ENCODE assay signal across 8 mouse cellular contexts in the genomic region with DNA sequence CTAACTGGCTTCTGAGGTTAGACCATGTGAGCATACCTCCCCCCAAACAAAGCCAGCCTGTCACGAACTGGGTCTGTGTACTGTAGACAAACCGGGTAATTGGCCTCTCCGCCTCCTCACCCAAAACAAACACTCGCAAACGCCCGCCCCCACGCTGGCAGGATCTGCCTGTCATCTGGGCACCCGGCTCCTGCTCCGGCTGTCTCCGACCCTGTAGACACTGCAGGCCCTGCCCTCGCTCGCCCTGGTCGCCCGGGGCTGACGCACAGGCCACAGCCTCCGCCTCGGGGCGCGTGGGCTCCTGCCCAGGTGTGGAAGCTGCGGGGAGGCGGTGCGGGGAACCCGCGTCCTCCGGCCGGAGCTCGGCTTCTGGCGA. TPM values are rescaled to one million over a fixed set of nuclear protein-coding genes. Genes with fewer than 3 reads are reported as not detected.
DNase-seq lines count a peak whose midpoint lies in the region; ATAC-seq and TF ChIP-seq lines count a peak whose summit lies in the region.

A gene (plus strand): TSS at position 202 of the 376 bp plus-strand sequence.

- H3K9me3 ChIP-seq in ES-Bruce4 (replicated peaks; ENCODE audit: control insufficient read depth, insufficient read depth, low read length, poor library complexity, severe bottlenecking) = no peaks in the 10 kb centered on the region

- H3K36me3 ChIP-seq in ES-Bruce4 (ENCODE audit: control insufficient read depth, insufficient read depth, low read length, poor library complexity, severe bottlenecking) = no peaks in the 10 kb centered on the region

- TF ChIP-seq CTCF in ES-Bruce4 (IDR thresholded peaks at IDR 0.05; ENCODE audit: low read depth, low read length) = no peak
- no peak for TF ChIP-seq CTCF in embryonic fibroblast, embryonic 13.5 days (IDR thresholded peaks at IDR 0.05; ENCODE audit: borderline replicate concordance, insufficient read depth, low read length)

- TF ChIP-seq POLR2A in ES-Bruce4 (IDR thresholded peaks at IDR 0.05; ENCODE audit: insufficient read depth, low read length) = no peak
- TF ChIP-seq POLR2A in embryonic fibroblast, embryonic 13.5 days (IDR thresholded peaks at IDR 0.05; ENCODE audit: low read depth, low read length) = 0 out of 2 replicates have a peak, but pooled peaks have one; percentile 35

- TF ChIP-seq EP300 in ES-Bruce4 (IDR thresholded peaks at IDR 0.05; ENCODE audit: insufficient read depth, low read depth, low read length) = no peak

- ATAC-seq in monocyte, adult 5-6 weeks (replicated peaks; ENCODE audit: insufficient number of reproducible peaks, low FRiP score, low TSS enrichment, poor library complexity, severe bottlenecking) = no peak

- peak within 1 kb of the TSS; percentile 52 for H3K4me3 ChIP-seq in ES-Bruce4 (ENCODE audit: low read depth, low read length)
- peak within 1 kb of the TSS; percentile 61 for H3K4me3 ChIP-seq in embryonic fibroblast, embryonic 13.5 days (ENCODE audit: insufficient read depth, low read length)

- peak within 1 kb of the TSS; percentile 63 for H3K9ac ChIP-seq in ES-Bruce4 (ENCODE audit: low read depth, poor library complexity, severe bottlenecking)

- no peak within 1 kb of the TSS for H3K27ac ChIP-seq in ES-Bruce4 (ENCODE audit: insufficient read depth, low read length)
- H3K27ac ChIP-seq in embryonic fibroblast, embryonic 13.5 days (ENCODE audit: insufficient read depth, low read length) = peak within 1 kb of the TSS; percentile 10; the same call in 1 of the 2 replicates

- DNase-seq in adrenal gland, postnatal 36 days = peak; percentile 88 to 91
- DNase-seq in heart, postnatal 4 days = peak; percentile 48
- DNase-seq in layer of hippocampus, adult 8-10 months (ENCODE audit: low spot score in 2 of 2) = peak; percentile 55 to 69
- DNase-seq in lung, adult 18-20 months = peak; percentile 77 to 84
- DNase-seq in retina, postnatal 1 day = peak; percentile 84

- peaks cover under 1% of the 10 kb centered on the region for H3K4me1 ChIP-seq in ES-Bruce4 (ENCODE audit: control insufficient read depth, insufficient read depth, low read length)
- H3K4me1 ChIP-seq in embryonic fibroblast, embryonic 13.5 days (ENCODE audit: control insufficient read depth, insufficient read depth, low read length) = peaks cover 12% of the 10 kb centered on the region

- H3K27me3 ChIP-seq in ES-Bruce4 (ENCODE audit: control insufficient read depth, insufficient read depth, low read length, poor library complexity, severe bottlenecking) = peaks cover 2% of the 10 kb centered on the region; the same call in 1 of the 2 replicates

RNA-seq across cellular contexts. Expression of the gene that starts here (rescaled TPM):
- 0.60 and 0.72 TPM in 2 replicates for polyA plus RNA-seq in ES-Bruce4 (2011; ENCODE audit: insufficient read depth, insufficient read length, low read depth, missing spikeins)
- total RNA-seq in adrenal gland, postnatal 36 days (2021) = 100 to 1,000 TPM; 155 to 161 TPM
- polyA plus RNA-seq in embryonic fibroblast, embryonic 13.5 days (2011; ENCODE audit: insufficient read length, low read depth, missing spikeins) = 10.5 and 16.1 TPM in 2 replicates
- 1 to 10 TPM; 4.1 to 5.8 TPM for total RNA-seq in heart, postnatal 4 days (2021)
- total RNA-seq in layer of hippocampus, adult 8-10 months (2022) = 1 to 10 TPM; 5.1 to 6.2 (median 5.7) TPM
- total RNA-seq in monocyte, adult 5-6 weeks (2017) = not detected in 3 replicates

Comparison
In these comparisons a context has a peak if more than half of its experiments do, and no peak if none do; other contexts are left out.
1. RNA of the gene that starts here (total RNA-seq): 155 to 161 TPM in adrenal gland, postnatal 36 days; 5.1 to 6.2 TPM in layer of hippocampus, adult 8-10 months, 4.1 to 5.8 TPM in heart, postnatal 4 days and not detected in monocyte, adult 5-6 weeks; every median in the first group is over 10 times any median in the second.
2. Peak in every context shown above with its lines, with median percentiles within 50 percentile points of each other: DNase-seq.